Mouse (Mus musculus) MEL (cell line): Measurements from ENCODE around the gene Tnrc6c.

Experiments used
- CHD2 ChIP-seq: IDR thresholded peaks from 2 replicates; pipeline ENCODE4 v1.6.1; 2011; ENCODE audit warnings: low read length, improper control_type of control experiment
- CTCF ChIP-seq, 3 experiments: IDR thresholded peaks in 2 of 3; conservative IDR thresholded peaks in 1 of 3; 2 replicates each; pipeline ENCODE4 v1.5.1; 2011 to 2012; ENCODE audit warnings: low read length in 3 of 3, low read depth in 2 of 3, mild to moderate bottlenecking in 2 of 3, improper control_type of control experiment in 1 of 3, inconsistent platforms in 1 of 3, mixed read lengths in 1 of 3, moderate library complexity in 1 of 3; ENCODE audit not compliant: control insufficient read depth in 1 of 3, insufficient read depth in 1 of 3, poor library complexity in 1 of 3, severe bottlenecking in 1 of 3
- EP300 ChIP-seq, 2 experiments: IDR thresholded peaks; 2 replicates each; pipeline ENCODE4 v1.6.1; 2011; ENCODE audit warnings: improper control_type of control experiment in 2 of 2, low read length in 2 of 2, low read depth in 1 of 2, mild to moderate bottlenecking in 1 of 2
- GABPA ChIP-seq: IDR thresholded peaks from 2 replicates; pipeline ENCODE4 v1.6.1; 2012; ENCODE audit warnings: low read depth, mild to moderate bottlenecking, inconsistent platforms, low read length, improper control_type of control experiment, moderate library complexity
- GATA1 ChIP-seq: IDR thresholded peaks from 2 replicates; pipeline ENCODE4 v1.6.1; 2011; ENCODE audit warnings: low read depth, low read length, improper control_type of control experiment
- MEF2A ChIP-seq: IDR thresholded peaks from 2 replicates; pipeline ENCODE4 v1.6.1; 2014; ENCODE audit warnings: low read depth, mild to moderate bottlenecking, inconsistent platforms, low read length, improper control_type of control experiment; ENCODE audit not compliant: poor library complexity, insufficient replicate concordance, severe bottlenecking; ENCODE audit errors: extremely low read depth
- MYC ChIP-seq: IDR thresholded peaks from 2 replicates; pipeline ENCODE4 v1.6.1; 2011; ENCODE audit warnings: low read depth, mild to moderate bottlenecking, low read length, improper control_type of control experiment, moderate library complexity
- POLR2A ChIP-seq, 2 experiments: IDR thresholded peaks; 2 replicates each; pipeline ENCODE4 v1.6.1; 2011 to 2012; ENCODE audit warnings: low read length in 2 of 2, mild to moderate bottlenecking in 2 of 2, control low read depth in 1 of 2, improper control_type of control experiment in 1 of 2, low read depth in 1 of 2, moderate library complexity in 1 of 2; ENCODE audit not compliant: control insufficient read depth in 1 of 2, insufficient read depth in 1 of 2, poor library complexity in 1 of 2
- POLR2AphosphoS2 ChIP-seq: IDR thresholded peaks from 2 replicates; pipeline ENCODE4 v1.6.1; 2011; ENCODE audit warnings: low read length, improper control_type of control experiment
- RAD21 ChIP-seq: IDR thresholded peaks from 2 replicates; pipeline ENCODE4 v1.6.1; 2011; ENCODE audit warnings: mild to moderate bottlenecking, low read depth, low read length, improper control_type of control experiment
- TAL1 ChIP-seq: IDR thresholded peaks from 2 replicates; pipeline ENCODE4 v1.6.1; 2012; ENCODE audit warnings: mild to moderate bottlenecking, inconsistent platforms, low read length, moderate library complexity, mixed read lengths
- TBP ChIP-seq: IDR thresholded peaks from 2 replicates; pipeline ENCODE4 v1.8.0; 2011; ENCODE audit warnings: low read depth, low read length, improper control_type of control experiment
- UBTF ChIP-seq: IDR thresholded peaks from 2 replicates; pipeline ENCODE4 v1.6.1; 2012; ENCODE audit warnings: low read depth, mild to moderate bottlenecking, inconsistent platforms, low read length, improper control_type of control experiment, moderate library complexity, borderline replicate concordance; ENCODE audit not compliant: insufficient read depth
- ZMIZ1 ChIP-seq: IDR thresholded peaks from 2 replicates; pipeline ENCODE4 v1.6.1; 2012; ENCODE audit warnings: low read depth, mild to moderate bottlenecking, inconsistent platforms, low read length, improper control_type of control experiment, moderate library complexity

DNA sequence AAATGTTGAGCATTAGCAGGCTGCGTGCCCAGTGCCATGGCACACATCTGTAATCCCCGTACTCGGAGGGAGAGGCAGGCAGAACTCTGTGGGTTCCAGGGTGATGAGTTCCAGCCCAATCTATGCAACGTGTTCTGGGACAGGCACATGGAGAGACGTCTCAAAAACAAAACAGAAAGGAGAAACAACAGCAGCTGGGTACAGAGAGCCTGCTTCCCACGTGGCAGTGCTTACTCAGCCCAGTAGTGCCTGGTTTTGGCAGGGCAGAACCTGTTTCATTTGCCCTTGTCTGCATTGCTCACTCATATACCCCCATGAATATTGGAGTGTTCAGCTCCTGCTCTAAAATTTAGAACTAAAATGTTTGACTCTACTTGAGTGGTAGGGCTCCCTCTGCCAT lies 97.5 kb downstream of the Tnrc6c start:
- no peak for TF ChIP-seq UBTF
- no peak for TF ChIP-seq MEF2A
- no peak for TF ChIP-seq POLR2AphosphoS2
- no peak for TF ChIP-seq CTCF (IDR thresholded peaks at IDR 0.05 in 2 of 3, conservative IDR thresholded peaks at IDR 0.05 in 1 of 3; ENCODE audit: control insufficient read depth in 1 of 3, insufficient read depth in 1 of 3, low read depth in 2 of 3, low read length in 3 of 3, poor library complexity in 1 of 3, severe bottlenecking in 1 of 3)
- no peak for TF ChIP-seq POLR2A (IDR thresholded peaks at IDR 0.05; ENCODE audit: control insufficient read depth in 1 of 2, insufficient read depth in 1 of 2, low read depth in 1 of 2, low read length in 2 of 2, poor library complexity in 1 of 2)
- TF ChIP-seq TBP, result no peak
- no peak for TF ChIP-seq GABPA
- TF ChIP-seq RAD21, result no peak
- TF ChIP-seq EP300 (IDR thresholded peaks at IDR 0.05; ENCODE audit: low read depth in 1 of 2, low read length in 2 of 2), result no peak
- TF ChIP-seq CHD2, result no peak
- TF ChIP-seq ZMIZ1, result no peak
- TF ChIP-seq GATA1, result no peak
- TF ChIP-seq TAL1, result no peak
- no peak for TF ChIP-seq MYC
